Mouse (Mus musculus): ENCODE measurements around the gene Ccdc88c. TPM values are rescaled to one million over a fixed set of nuclear protein-coding genes. Genes with fewer than 3 reads are reported as not detected.

Ccdc88c gene
- 10 to 100 TPM; 49.5 to 57.8 TPM for total RNA-seq (2021)
- long read RNA-seq, experiment 1, full-length matches to known transcripts = 1 of 12 reads
- long read RNA-seq, experiment 1, partial matches to known transcripts = 6 of 12 reads
- long read RNA-seq, experiment 1, other reads (novel, unspliced or antisense) = 5 of 12 reads
- long read RNA-seq, experiment 2, full-length matches to known transcripts = 1 of 24 reads
- long read RNA-seq, experiment 2, partial matches to known transcripts = 8 of 24 reads
- long read RNA-seq, experiment 2, other reads (novel, unspliced or antisense) = 15 of 24 reads

DNA sequence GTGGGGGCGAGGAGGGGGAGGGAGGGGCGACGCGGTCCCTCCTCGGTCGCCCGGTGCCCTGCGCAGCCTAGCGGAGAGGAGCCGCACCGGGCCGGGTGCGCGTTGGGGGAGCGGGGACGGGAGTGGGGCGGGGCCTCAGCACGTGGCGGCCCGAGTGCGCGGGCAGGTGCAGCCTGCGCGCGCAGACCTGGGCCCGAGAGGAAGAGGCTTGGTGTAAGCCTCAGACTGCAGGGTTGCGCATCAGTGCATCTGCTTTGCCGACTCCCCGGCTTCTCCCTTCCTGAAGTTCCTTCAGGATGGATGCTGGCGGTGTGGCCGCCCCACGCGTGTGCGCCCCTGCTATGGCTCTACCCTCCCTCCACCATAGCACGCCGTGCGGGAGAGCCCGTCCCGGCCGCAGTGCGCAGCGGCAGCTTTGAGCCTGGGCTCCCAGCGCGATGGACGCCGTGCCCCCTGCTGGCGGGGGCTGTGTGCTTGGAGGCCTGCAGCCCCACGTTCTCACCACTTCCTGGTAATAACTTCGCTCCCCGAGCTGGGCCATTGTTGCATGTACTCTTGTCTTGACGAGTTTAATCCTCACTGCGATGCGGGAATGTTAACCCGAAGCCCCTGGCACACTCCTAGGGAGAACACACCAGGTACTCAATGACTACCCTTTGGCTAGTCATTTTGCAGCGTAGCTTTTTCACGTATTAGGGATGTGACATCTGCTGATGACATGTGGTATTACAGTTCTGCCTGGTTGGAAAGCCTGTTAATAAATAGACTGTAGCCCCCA is at the start of gene Ccdc88c:
TSS of gene Ccdc88c (minus strand) at position 103 of the 778 bp plus-strand sequence.
- DNase-seq = peak; percentile 84

DNA sequence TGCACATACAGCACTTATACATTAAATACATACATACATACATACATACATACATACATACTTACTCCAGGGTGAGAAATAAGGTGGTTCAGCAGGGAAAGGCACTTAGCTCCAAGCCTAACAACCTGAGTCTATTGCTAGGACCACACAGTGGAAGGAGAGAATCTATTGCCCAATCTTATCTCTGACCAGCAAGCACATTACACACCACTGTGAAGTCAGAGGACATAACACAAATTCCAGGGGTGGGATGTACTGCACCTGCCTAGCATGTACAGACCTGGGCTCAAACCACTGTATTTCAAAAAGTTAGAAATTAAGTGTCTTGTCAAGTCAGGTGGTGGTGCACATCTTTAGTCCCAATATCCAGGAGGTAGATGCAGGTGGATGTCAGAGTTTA is 49.1 kb upstream of the Ccdc88c start:
- DNase-seq = no peak

DNA sequence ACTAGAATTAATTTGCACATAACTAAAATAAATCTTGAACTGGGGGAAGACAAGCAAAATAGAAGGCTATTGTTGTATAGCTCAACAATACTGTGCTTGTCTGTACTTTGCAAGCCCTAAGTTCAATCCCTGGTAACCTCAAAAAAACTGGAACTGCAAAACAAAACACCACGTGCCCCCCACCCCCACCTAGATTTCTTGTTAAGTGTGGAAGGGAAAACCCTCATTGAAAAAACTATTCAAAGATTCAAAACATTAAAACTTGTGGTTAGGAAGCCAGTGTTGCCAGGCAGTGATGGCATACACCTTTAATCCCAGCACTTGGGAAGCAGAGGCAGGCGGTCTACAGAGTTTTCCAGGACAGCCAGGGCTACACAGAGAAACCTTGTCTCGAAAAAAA is 46.6 kb upstream of the Ccdc88c start:
- DNase-seq = no peak

- DNase-seq = no peak
These were observed 46.1 kb upstream of the Ccdc88c start for GRCm38 (mm10) chr12:101074821-101075429.

- DNase-seq = no peak
These were observed 41.0 kb upstream of the Ccdc88c start for GRCm38 (mm10) chr12:101069813-101070212.

GRCm38 (mm10) chr12:101066329-101066728 is 37.5 kb upstream of the Ccdc88c start:
- no peak for DNase-seq

- DNase-seq = no peak
These were observed 11.1 kb upstream of the Ccdc88c start for GRCm38 (mm10) chr12:101039956-101040355.

- DNase-seq = peak; percentile 17
These were observed 456 bp downstream of the Ccdc88c start for GRCm38 (mm10) chr12:101028247-101028953.

DNA sequence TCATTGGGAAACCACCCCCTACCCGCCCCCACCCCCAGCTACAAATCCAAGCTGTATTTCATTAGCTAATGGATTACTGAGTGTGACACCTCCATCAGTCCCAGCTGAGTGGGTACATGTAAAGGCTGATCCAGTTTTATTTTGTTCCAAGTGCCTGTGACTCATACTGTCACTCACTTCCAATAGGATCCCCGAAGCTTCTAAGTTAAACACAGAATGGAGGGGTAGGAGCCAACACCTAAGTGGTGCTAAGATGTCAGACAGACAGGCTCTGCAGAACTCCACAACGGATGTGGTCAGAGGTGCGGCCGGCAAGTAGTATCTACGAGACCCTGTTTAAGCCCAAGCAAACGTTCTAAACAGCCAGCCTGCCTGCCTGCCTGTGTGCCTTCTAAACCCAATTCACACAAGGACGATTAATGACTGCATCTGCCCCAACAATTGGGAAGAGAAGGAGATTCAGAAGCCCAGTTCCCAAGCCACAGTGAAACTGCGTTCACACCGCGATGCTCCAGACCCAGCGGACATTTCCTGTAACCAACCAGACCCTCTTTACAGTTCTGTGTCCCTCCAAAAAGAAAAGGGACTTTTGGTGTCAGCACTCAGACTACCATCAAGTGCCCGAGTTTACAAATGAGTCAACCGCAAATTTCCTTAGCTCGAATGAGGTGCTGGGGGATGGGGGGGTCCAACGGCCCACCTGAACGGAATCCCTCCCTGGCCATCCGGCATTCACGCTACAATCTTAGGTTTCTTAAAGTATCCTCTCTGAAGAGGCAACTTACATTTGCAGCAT is 1.2 kb downstream of the Ccdc88c start:
- DNase-seq = peak; percentile 14

DNA sequence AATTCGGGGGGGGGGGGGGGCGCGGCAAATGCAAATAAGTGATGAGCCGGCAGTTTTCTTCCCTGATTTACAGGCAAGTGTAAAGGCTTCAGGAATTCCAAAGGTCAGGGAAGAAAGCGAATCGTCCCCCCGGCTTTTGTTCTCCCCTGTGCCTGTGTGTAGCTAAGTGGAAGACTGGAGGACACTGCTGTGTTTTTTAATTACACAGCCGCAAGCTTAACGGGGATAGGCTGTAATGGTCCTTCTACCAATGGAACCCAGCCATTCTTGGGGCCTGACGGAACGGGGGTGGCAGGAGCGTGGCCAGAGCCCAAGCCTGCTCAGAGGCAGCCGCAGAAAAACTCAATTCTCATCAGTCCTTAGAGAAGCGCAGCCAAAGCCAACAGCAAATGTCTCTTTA is 1.9 kb downstream of the Ccdc88c start:
- peak; percentile 13 for DNase-seq

GRCm38 (mm10) chr12:101026518-101026917 is 2.3 kb downstream of the Ccdc88c start:
- no peak for DNase-seq

GRCm38 (mm10) chr12:101026025-101026424 is 2.8 kb downstream of the Ccdc88c start:
- no peak for DNase-seq

DNA sequence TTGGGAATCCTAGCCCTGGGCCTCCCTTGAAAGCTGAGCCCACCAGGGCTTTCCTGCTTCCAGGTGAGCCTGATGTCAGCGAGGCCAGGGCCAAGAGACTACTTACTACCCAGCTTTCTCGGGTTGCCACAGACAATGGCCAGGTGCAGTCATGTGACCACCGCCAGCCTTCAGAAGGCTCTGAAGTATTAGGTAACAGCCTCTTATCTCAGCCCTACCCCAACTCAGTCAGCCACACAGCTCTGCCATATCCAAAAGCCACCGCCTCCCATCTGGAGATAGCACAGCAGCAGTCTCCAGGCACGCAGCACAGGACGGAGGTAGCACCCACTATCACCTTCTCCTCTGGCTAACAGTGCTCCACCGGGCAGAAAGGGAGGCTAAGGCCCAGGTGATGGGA is 3.5 kb downstream of the Ccdc88c start:
- DNase-seq = no peak

GRCm38 (mm10) chr12:101024824-101025223 is 4.0 kb downstream of the Ccdc88c start:
- no peak for DNase-seq

DNA sequence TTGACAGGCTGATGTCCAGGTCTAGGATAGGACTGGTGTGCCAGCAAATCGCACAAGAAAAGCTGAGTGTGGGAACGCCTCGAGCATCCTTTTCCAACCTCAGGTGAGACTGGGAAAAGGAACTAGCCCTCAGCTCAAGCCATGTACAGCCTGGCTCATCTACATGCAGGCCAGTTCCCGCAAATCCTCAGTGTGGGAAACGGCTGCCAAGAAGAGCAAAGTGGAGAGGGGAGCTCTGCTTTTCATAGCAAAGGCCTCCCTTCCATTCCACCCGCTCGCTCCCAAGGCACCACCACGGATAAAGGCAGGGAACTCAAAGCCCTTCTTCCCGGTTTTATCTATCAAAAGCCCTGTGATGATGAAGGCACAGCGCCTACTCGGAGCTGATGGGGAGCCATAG is 5.7 kb downstream of the Ccdc88c start:
- no peak for DNase-seq

DNA sequence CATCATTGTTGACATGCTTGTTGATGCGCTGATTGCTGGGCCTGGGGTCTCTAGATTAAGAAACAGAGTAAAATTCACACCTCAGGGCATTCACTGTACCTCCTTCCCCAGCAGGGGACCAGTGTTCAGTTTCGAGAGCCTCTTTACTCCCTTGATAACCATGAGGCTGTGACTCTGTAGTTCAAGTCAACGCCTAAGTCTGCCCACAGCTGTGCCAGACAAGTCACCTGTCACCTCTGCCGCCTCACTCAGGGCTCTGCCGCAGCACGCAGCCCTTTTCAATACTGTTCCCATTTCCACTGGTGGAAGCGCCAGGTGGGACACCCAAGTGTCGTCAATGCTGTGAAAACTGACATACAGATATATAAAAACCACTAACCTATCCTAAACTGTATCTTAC is 6.5 kb downstream of the Ccdc88c start:
- DNase-seq = no peak

GRCm38 (mm10) chr12:101021484-101022226 is 7.2 kb downstream of the Ccdc88c start:
- no peak for DNase-seq

DNA sequence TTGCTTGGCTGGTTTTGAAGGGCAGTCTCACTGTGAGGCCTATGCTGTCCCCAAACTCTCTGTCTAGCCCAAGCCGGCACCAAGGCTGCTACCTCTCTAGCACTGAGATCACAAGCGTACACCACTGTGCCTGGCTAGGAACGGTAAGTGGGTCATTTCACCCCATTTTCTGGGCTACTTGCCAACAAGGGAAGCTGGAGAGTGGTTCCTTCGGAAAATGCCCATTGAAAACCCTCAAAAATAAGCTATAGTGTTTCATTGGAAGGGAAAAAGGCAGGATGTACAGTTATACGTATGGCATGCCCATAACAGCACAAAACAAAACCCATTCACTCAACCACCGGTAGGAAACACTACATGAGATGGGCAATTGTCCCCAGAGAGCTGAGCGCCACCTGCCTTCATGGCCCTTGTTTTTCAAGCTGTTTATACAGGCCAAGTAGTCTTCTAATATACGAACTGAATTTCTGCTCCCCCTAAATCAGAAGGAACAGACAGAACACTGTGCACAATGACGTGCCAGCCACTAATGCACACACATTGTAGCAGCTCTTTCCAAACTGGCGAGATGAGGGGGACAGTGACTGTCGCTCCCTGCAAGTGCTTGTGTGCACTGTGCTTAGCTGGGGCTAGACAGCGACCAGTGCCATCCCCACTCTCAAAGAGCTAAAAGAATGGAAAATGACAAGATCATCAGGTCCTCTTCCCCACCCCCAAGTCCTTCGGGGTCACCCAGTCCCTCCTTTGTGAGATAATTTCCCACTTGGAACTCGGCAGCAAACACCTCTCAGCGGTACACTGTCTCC is 8.4 kb downstream of the Ccdc88c start:
- DNase-seq = no peak

GRCm38 (mm10) chr12:101019443-101019842 is 9.4 kb downstream of the Ccdc88c start:
- DNase-seq = no peak

GRCm38 (mm10) chr12:101019031-101019430 is 9.8 kb downstream of the Ccdc88c start:
- no peak for DNase-seq
